Mouse (Mus musculus) kidney, embryonic 14.5 days (tissue): ENCODE results near the gene Phf20. TPM values are rescaled to one million over a fixed set of nuclear protein-coding genes. Genes with fewer than 3 reads are reported as not detected.

Experiments used
- ATAC-seq: fragments of 200-750 bp; cut with Nextera tagmentation; 2 replicates; pipeline ENCODE4 v1.8.0; 2017; ENCODE audit warnings: moderate number of reproducible peaks, mild to moderate bottlenecking, moderate TSS enrichment, moderate library complexity; ENCODE audit not compliant: low FRiP score, low TSS enrichment
- H3K27ac ChIP-seq: fragments of 300-500 bp; sonication (generic); 2 replicates; pipeline ENCODE4 v1.5.1; 2014; ENCODE audit warnings: low read depth, mild to moderate bottlenecking, low read length, moderate library complexity, mixed read lengths
- H3K27me3 ChIP-seq: fragments of 300-500 bp; sonication (generic); 2 replicates; pipeline ENCODE4 v1.6.1; 2014; ENCODE audit warnings: mild to moderate bottlenecking, low read length; ENCODE audit not compliant: control insufficient read depth, insufficient read depth
- H3K36me3 ChIP-seq: fragments of 300-500 bp; sonication (generic); 2 replicates; pipeline ENCODE4 v1.6.1; 2014; ENCODE audit warnings: low read length, mixed read lengths; ENCODE audit not compliant: control insufficient read depth, insufficient read depth
- H3K4me1 ChIP-seq: fragments of 300-500 bp; sonication (generic); 2 replicates; pipeline ENCODE4 v1.6.1; 2014; ENCODE audit warnings: low read length, mixed read lengths; ENCODE audit not compliant: control insufficient read depth, insufficient read depth
- H3K4me2 ChIP-seq: fragments of 300-500 bp; sonication (generic); replicated peaks from 2 replicates; pipeline ENCODE4 v1.6.1; 2014; ENCODE audit warnings: low read depth, mild to moderate bottlenecking, low read length
- H3K4me3 ChIP-seq: fragments of 300-500 bp; sonication (generic); 2 replicates; pipeline ENCODE4 v1.5.1; 2014; ENCODE audit warnings: mild to moderate bottlenecking, low read length
- H3K9ac ChIP-seq: fragments of 300-500 bp; sonication (generic); 2 replicates; pipeline ENCODE4 v1.6.1; 2014; ENCODE audit warnings: low read depth, mild to moderate bottlenecking, low read length, moderate library complexity
- H3K9me3 ChIP-seq: fragments of 300-500 bp; sonication (generic); 2 replicates; pipeline ENCODE4 v1.6.1; 2016; ENCODE audit warnings: low read length; ENCODE audit not compliant: control insufficient read depth
- WGBS: fragments of 180-500 bp; shearing (Covaris S2); extraction: QIAGEN DNeasy Blood & Tissue Kit; methylation state at CpG from one replicate; pipeline ENCODE4 v1.1.7; 2014; 5-methylcytosine and 5-hydroxymethylcytosine counted together
- polyA plus RNA-seq: library from polyadenylated mRNA; unstranded; fragments of >200 nt; fragmentation: Nextera tagmentation; extraction: Ambion mirVana; gene quantifications from 2 replicates; pipeline ENCODE4 v1.2.1, GENCODE M21; 2014

Gene Phf20
- polyA plus RNA-seq, 1 experiment from 2014 or later: 71.7 TPM

GRCm38 (mm10) chr2:156310945-156311344, 114.7 kb downstream of the Phf20 start:
- no peak overlapping the region; the same call in 1 of the 2 replicates for H3K4me3 ChIP-seq

GRCm38 (mm10) chr2:156311441-156311840, 115.2 kb downstream of the Phf20 start:
- H3K36me3 ChIP-seq: 0 out of 2 replicates have a peak, but pooled peaks cover 3% of the 10 kb centered on the region
- ATAC-seq: no peak
- no peaks in the 10 kb centered on the region for H3K27me3 ChIP-seq
- WGBS: 22% methylated on average over 8 of the region's 8 CpGs
- H3K27ac ChIP-seq: peak overlapping the region; percentile 98
- peak overlapping the region; percentile 77 for H3K4me2 ChIP-seq
- H3K9ac ChIP-seq: peak overlapping the region; percentile 88
- peak overlapping the region; percentile 64 for H3K4me3 ChIP-seq
- H3K4me1 ChIP-seq: no peaks in the 10 kb centered on the region; the same call in 1 of the 2 replicates
- no peaks in the 10 kb centered on the region for H3K9me3 ChIP-seq

More at GRCm38 (mm10) chr2:156310945-156311344, 114.7 kb downstream of the Phf20 start:
- Histone ChIP-seq H3K27me3 (no peaks in the 10 kb centered on the region), H3K9me3 (no peaks in the 10 kb centered on the region), H3K4me2 (peak overlapping the region; percentile 77; the same call in 1 of the 2 replicates), H3K27ac (no peak overlapping the region), H3K36me3 (peaks cover 7% of the 10 kb centered on the region; the same call in 1 of the 2 replicates), H3K4me1 (no peaks in the 10 kb centered on the region; the same call in 1 of the 2 replicates), H3K9ac (no peak overlapping the region)
- ATAC-seq: no peak
- WGBS: 91% methylated on average over 5 of the region's 5 CpGs

- peak overlapping the region; percentile 98 for H3K27ac ChIP-seq
- H3K9me3 ChIP-seq: no peaks in the 10 kb centered on the region
- 0 out of 2 replicates have a peak, but pooled peaks cover 3% of the 10 kb centered on the region for H3K36me3 ChIP-seq
- no peaks in the 10 kb centered on the region; the same call in 1 of the 2 replicates for H3K4me1 ChIP-seq
- H3K9ac ChIP-seq: peak overlapping the region; percentile 88
- H3K4me2 ChIP-seq: peak overlapping the region; percentile 77
- H3K4me3 ChIP-seq: peak overlapping the region; percentile 64
- peak; percentile 72 for ATAC-seq
- under 1% methylated on average over 53 of the region's 53 CpGs for WGBS
- no peaks in the 10 kb centered on the region for H3K27me3 ChIP-seq
Measured at GRCm38 (mm10) chr2:156311841-156312291, 115.6 kb downstream of the Phf20 start.

GRCm38 (mm10) chr2:156312297-156312897, 116.1 kb downstream of the Phf20 start, which contains the start of the genes Cnbd2 and Scand1:
Gene Cnbd2 (plus strand): TSS chr2:156312299.
Gene Scand1 (minus strand): TSS chr2:156312704.
- Histone ChIP-seq H3K4me1 (no peaks in the 10 kb centered on the region; the same call in 1 of the 2 replicates), H3K4me2 (peak within 1 kb of the TSS; percentile 77), H3K27ac (peak within 1 kb of the TSS; percentile 98), H3K36me3 (no peaks in the 10 kb centered on the region), H3K9ac (peak within 1 kb of the TSS; percentile 88), H3K27me3 (no peaks in the 10 kb centered on the region), H3K4me3 (peak within 1 kb of the TSS; percentile 64), H3K9me3 (no peaks in the 10 kb centered on the region)
- peak; percentile 94 for ATAC-seq
- WGBS: under 1% methylated on average over 49 of the region's 49 CpGs

- no peak overlapping the region for H3K27ac ChIP-seq
- no peaks in the 10 kb centered on the region for H3K9me3 ChIP-seq
- no peaks in the 10 kb centered on the region for H3K36me3 ChIP-seq
- peak overlapping the region; percentile 77 for H3K4me2 ChIP-seq
- H3K4me3 ChIP-seq: peak overlapping the region; percentile 64
- no peaks in the 10 kb centered on the region for H3K27me3 ChIP-seq
- WGBS: 56% methylated on average over 3 of the region's 3 CpGs
- peak overlapping the region; percentile 88; the same call in 1 of the 2 replicates for H3K9ac ChIP-seq
- no peaks in the 10 kb centered on the region; the same call in 1 of the 2 replicates for H3K4me1 ChIP-seq
- ATAC-seq: no peak
Measured at GRCm38 (mm10) chr2:156313153-156313552, 116.9 kb downstream of the Phf20 start.

GRCm38 (mm10) chr2:156314811-156315210, 118.5 kb downstream of the Phf20 start:
- no peak for ATAC-seq
- Histone ChIP-seq H3K4me2 (no peak overlapping the region), H3K27ac (no peak overlapping the region), H3K4me1 (no peaks in the 10 kb centered on the region; the same call in 1 of the 2 replicates), H3K27me3 (no peaks in the 10 kb centered on the region), H3K36me3 (no peaks in the 10 kb centered on the region), H3K4me3 (no peak overlapping the region), H3K9ac (no peak overlapping the region), H3K9me3 (no peaks in the 10 kb centered on the region)
- WGBS: 90% methylated on average over 6 of the region's 6 CpGs

- ATAC-seq: no peak
- H3K27ac ChIP-seq: no peak overlapping the region
- H3K9ac ChIP-seq: no peak overlapping the region
- H3K4me1 ChIP-seq: no peaks in the 10 kb centered on the region
- H3K9me3 ChIP-seq: no peaks in the 10 kb centered on the region
- no peak overlapping the region for H3K4me2 ChIP-seq
- no peaks in the 10 kb centered on the region for H3K36me3 ChIP-seq
- H3K4me3 ChIP-seq: no peak overlapping the region
- no peaks in the 10 kb centered on the region for H3K27me3 ChIP-seq
Measured at GRCm38 (mm10) chr2:156318491-156318890, 122.2 kb downstream of the Phf20 start.

GRCm38 (mm10) chr2:156321538-156321937, 125.3 kb downstream of the Phf20 start:
- ATAC-seq: no peak
- Histone ChIP-seq H3K4me2 (no peak overlapping the region), H3K27me3 (no peaks in the 10 kb centered on the region), H3K4me1 (0 out of 2 replicates have a peak, but pooled peaks cover 14% of the 10 kb centered on the region), H3K9me3 (no peaks in the 10 kb centered on the region), H3K36me3 (no peaks in the 10 kb centered on the region), H3K27ac (no peak overlapping the region), H3K9ac (no peak overlapping the region), H3K4me3 (no peak overlapping the region)
- WGBS: 86% methylated on average over 6 of the region's 6 CpGs

GRCm38 (mm10) chr2:156324116-156324588, 127.9 kb downstream of the Phf20 start:
- peak; percentile 71 for ATAC-seq
- Histone ChIP-seq H3K9ac (peak overlapping the region; percentile 4; the same call in 1 of the 2 replicates), H3K9me3 (no peaks in the 10 kb centered on the region), H3K4me2 (peak overlapping the region; percentile 12; the same call in 1 of the 2 replicates), H3K36me3 (no peaks in the 10 kb centered on the region), H3K4me3 (no peak overlapping the region), H3K4me1 (0 out of 2 replicates have a peak, but pooled peaks cover 14% of the 10 kb centered on the region), H3K27me3 (no peaks in the 10 kb centered on the region), H3K27ac (peak overlapping the region; percentile 66)
- WGBS: 28% methylated on average over 6 of the region's 6 CpGs
